Mouse (Mus musculus) forebrain, embryonic 14.5 days (tissue): ENCODE data around the gene Kcnc3. TPM values are rescaled to one million over a fixed set of nuclear protein-coding genes. Genes with fewer than 3 reads are reported as not detected.

Source experiments
- ATAC-seq: fragments of 200-750 bp; cut with Nextera tagmentation; 2 replicates; pipeline ENCODE4 v1.8.0; 2017; ENCODE audit warnings: mild to moderate bottlenecking, moderate library complexity
- DNase-seq: peaks from one replicate; pipeline ENCODE4 v3.0.0-alpha.2; 2015; ENCODE audit warnings: low spot score
- H3K27ac ChIP-seq: fragments of 300-500 bp; sonication (generic); 2 replicates; pipeline ENCODE4 v1.5.1; 2014; ENCODE audit warnings: low read depth, mild to moderate bottlenecking, control low read depth, low read length, moderate library complexity
- H3K27me3 ChIP-seq: fragments of 300-500 bp; sonication (generic); replicated peaks from 2 replicates; pipeline ENCODE4 v1.6.1; 2014; ENCODE audit warnings: low read length, control low read depth, mixed read lengths; ENCODE audit not compliant: control insufficient read depth, insufficient read depth
- H3K36me3 ChIP-seq: fragments of 300-500 bp; sonication (generic); 2 replicates; pipeline ENCODE4 v1.6.1; 2014; ENCODE audit warnings: low read length, control low read depth; ENCODE audit not compliant: control insufficient read depth, insufficient read depth
- H3K4me1 ChIP-seq: fragments of 300-500 bp; sonication (generic); 2 replicates; pipeline ENCODE4 v1.6.1; 2014; ENCODE audit warnings: antibody characterized with exemption, low read length, control low read depth; ENCODE audit not compliant: control insufficient read depth, insufficient read depth
- H3K4me2 ChIP-seq: fragments of 300-500 bp; sonication (generic); 2 replicates; pipeline ENCODE4 v1.6.1; 2014; ENCODE audit warnings: mild to moderate bottlenecking, control low read depth, low read length
- H3K4me3 ChIP-seq: fragments of 300-500 bp; sonication (generic); 2 replicates; pipeline ENCODE4 v1.5.1; 2014; ENCODE audit warnings: low read depth, low read length, control low read depth
- H3K9ac ChIP-seq: fragments of 300-500 bp; sonication (generic); 2 replicates; pipeline ENCODE4 v1.6.1; 2014; ENCODE audit warnings: mild to moderate bottlenecking, low read length, control low read depth, moderate library complexity
- H3K9me3 ChIP-seq: fragments of 300-500 bp; sonication (generic); replicated peaks from 2 replicates; pipeline ENCODE4 v1.6.1; 2016; ENCODE audit warnings: low read length, control low read depth, mixed read lengths; ENCODE audit not compliant: control insufficient read depth
- WGBS: fragments of 180-500 bp; shearing (Covaris S2); extraction: QIAGEN DNeasy Blood & Tissue Kit; methylation state at CpG from one replicate; pipeline ENCODE4 v1.1.7; 2014; 5-methylcytosine and 5-hydroxymethylcytosine counted together
- polyA plus RNA-seq: library from polyadenylated mRNA; unstranded; fragments of >200 nt; fragmentation: Nextera tagmentation; extraction: Ambion mirVana; gene quantifications from 2 replicates; pipeline ENCODE4 v1.2.1, GENCODE M21; 2014

Kcnc3 gene
- 2.1 and 2.2 TPM in 2 replicates for polyA plus RNA-seq

- H3K36me3 ChIP-seq = no peaks in the 10 kb centered on the region
- H3K9me3 ChIP-seq = no peaks in the 10 kb centered on the region
- WGBS = under 1% methylated on average over 74 of the region's 80 CpGs
- DNase-seq (peak; percentile 98), ATAC-seq (peak; percentile 91)
- H3K27ac ChIP-seq = 0 out of 2 replicates have a peak within 1 kb of the TSS, but pooled peaks have one; percentile 23
- H3K4me1 ChIP-seq = peaks cover 37% of the 10 kb centered on the region
- H3K9ac ChIP-seq = peak within 1 kb of the TSS; percentile 73
- peak within 1 kb of the TSS; percentile 58 for H3K4me3 ChIP-seq
- peak within 1 kb of the TSS; percentile 98 for H3K4me2 ChIP-seq
- peaks cover 34% of the 10 kb centered on the region for H3K27me3 ChIP-seq
Measured at GRCm38 (mm10) chr7:44590402-44591347, at the start of gene Kcnc3. TSS of gene Kcnc3 (plus strand) at chr7:44590664.

GRCm38 (mm10) chr7:44542555-44542954 lies 47.9 kb upstream of the Kcnc3 start:
- Histone ChIP-seq H3K27ac (no peak overlapping the region), H3K9ac (no peak overlapping the region), H3K36me3 (peaks cover 52% of the 10 kb centered on the region), H3K27me3 (no peaks in the 10 kb centered on the region), H3K4me2 (no peak overlapping the region), H3K4me3 (no peak overlapping the region), H3K9me3 (no peaks in the 10 kb centered on the region), H3K4me1 (peaks cover under 1% of the 10 kb centered on the region)
- WGBS = 97% methylated on average over 11 of the region's 11 CpGs
- ATAC-seq (no peak), DNase-seq (no peak)

GRCm38 (mm10) chr7:44543071-44543470 lies 47.4 kb upstream of the Kcnc3 start:
- H3K27me3 ChIP-seq = no peaks in the 10 kb centered on the region
- H3K9ac ChIP-seq = no peak overlapping the region
- ATAC-seq = no peak
- no peak overlapping the region for H3K27ac ChIP-seq
- H3K4me2 ChIP-seq = no peak overlapping the region
- H3K4me3 ChIP-seq = no peak overlapping the region
- no peak for DNase-seq
- 80% methylated on average over 12 of the region's 12 CpGs for WGBS
- peaks cover 5% of the 10 kb centered on the region for H3K4me1 ChIP-seq
- H3K36me3 ChIP-seq = peaks cover 47% of the 10 kb centered on the region
- H3K9me3 ChIP-seq = no peaks in the 10 kb centered on the region

GRCm38 (mm10) chr7:44546274-44546673 lies 44.2 kb upstream of the Kcnc3 start:
- Histone ChIP-seq H3K4me3 (no peak overlapping the region), H3K9me3 (no peaks in the 10 kb centered on the region), H3K4me2 (no peak overlapping the region), H3K4me1 (peaks cover 6% of the 10 kb centered on the region), H3K36me3 (peaks cover 35% of the 10 kb centered on the region), H3K27me3 (no peaks in the 10 kb centered on the region), H3K9ac (no peak overlapping the region), H3K27ac (no peak overlapping the region)
- 97% methylated on average over 3 of the region's 3 CpGs for WGBS
- ATAC-seq (no peak), DNase-seq (no peak)

- H3K4me2 ChIP-seq = peak overlapping the region; percentile 90
- peak overlapping the region; percentile 64; the same call in 1 of the 2 replicates for H3K9ac ChIP-seq
- DNase-seq (no peak), ATAC-seq (no peak)
- peaks cover 35% of the 10 kb centered on the region for H3K36me3 ChIP-seq
- H3K9me3 ChIP-seq = no peaks in the 10 kb centered on the region
- no peaks in the 10 kb centered on the region for H3K27me3 ChIP-seq
- no peak overlapping the region for H3K27ac ChIP-seq
- H3K4me3 ChIP-seq = 0 out of 2 replicates have a peak overlapping the region, but pooled peaks have one; percentile 50
- WGBS = 96% methylated on average over 13 of the region's 13 CpGs
- peaks cover 6% of the 10 kb centered on the region for H3K4me1 ChIP-seq
Measured at GRCm38 (mm10) chr7:44547041-44547440, 43.4 kb upstream of the Kcnc3 start.

- WGBS = 19% methylated on average over 5 of the region's 5 CpGs
- Histone ChIP-seq H3K4me3 (peak overlapping the region; percentile 50), H3K4me2 (peak overlapping the region; percentile 90), H3K4me1 (peaks cover 6% of the 10 kb centered on the region), H3K36me3 (peaks cover 33% of the 10 kb centered on the region), H3K9ac (peak overlapping the region; percentile 64), H3K27ac (no peak overlapping the region), H3K27me3 (no peaks in the 10 kb centered on the region), H3K9me3 (no peaks in the 10 kb centered on the region)
- no peak for DNase-seq
- no peak for ATAC-seq
Measured at GRCm38 (mm10) chr7:44547725-44548124, 42.7 kb upstream of the Kcnc3 start.

- Histone ChIP-seq H3K9me3 (no peaks in the 10 kb centered on the region), H3K4me1 (peaks cover 10% of the 10 kb centered on the region), H3K27me3 (no peaks in the 10 kb centered on the region), H3K4me2 (peak within 1 kb of the TSS; percentile 90), H3K4me3 (peak within 1 kb of the TSS; percentile 50), H3K36me3 (peaks cover 31% of the 10 kb centered on the region), H3K27ac (peak within 1 kb of the TSS; percentile 54), H3K9ac (peak within 1 kb of the TSS; percentile 64)
- 0% methylated on average over 43 of the region's 43 CpGs for WGBS
- ATAC-seq = peak; percentile 93
- peak; percentile 99 for DNase-seq
Measured at GRCm38 (mm10) chr7:44548497-44549087, 41.9 kb upstream of the Kcnc3 start, which contains the start of gene Pold1. TSS of gene Pold1 (minus strand) at chr7:44548849.

GRCm38 (mm10) chr7:44549621-44550408 lies 40.6 kb upstream of the Kcnc3 start:
- Histone ChIP-seq H3K4me2 (no peak overlapping the region), H3K36me3 (peaks cover 31% of the 10 kb centered on the region), H3K4me1 (peaks cover 10% of the 10 kb centered on the region), H3K9ac (no peak overlapping the region), H3K27ac (no peak overlapping the region), H3K27me3 (no peaks in the 10 kb centered on the region), H3K4me3 (no peak overlapping the region), H3K9me3 (no peaks in the 10 kb centered on the region)
- WGBS = 95% methylated on average over 23 of the region's 23 CpGs
- DNase-seq (no peak), ATAC-seq (no peak)
